Mouse (Mus musculus) liver, embryonic 14.5 days (tissue): Measurements from ENCODE around the gene Treh. TPM values are rescaled to one million over a fixed set of nuclear protein-coding genes. Genes with fewer than 3 reads are reported as not detected.
A peak's percentile ranks its signal among the peaks of the same experiment; 100 is the strongest.

ENCODE experiments used
- ATAC-seq: fragments of 200-750 bp; cut with Nextera tagmentation; 2 replicates; pipeline ENCODE4 v1.8.0; 2017; ENCODE audit warnings: moderate number of reproducible peaks, mild to moderate bottlenecking, moderate library complexity; ENCODE audit not compliant: insufficient read depth
- DNase-seq, 3 experiments: peaks; one replicate each; pipeline ENCODE4 v3.0.0-alpha.2; 2012 to 2013; ENCODE audit warnings: low read depth in 3 of 3, low spot score in 3 of 3
- H3K27ac ChIP-seq: fragments of 300-500 bp; sonication (generic); 2 replicates; pipeline ENCODE4 v1.5.1; 2014; ENCODE audit warnings: moderate library complexity, mild to moderate bottlenecking, control low read depth, inconsistent platforms
- H3K27me3 ChIP-seq: fragments of 300-500 bp; sonication (generic); 2 replicates; pipeline ENCODE4 v1.6.1; 2014; ENCODE audit warnings: mild to moderate bottlenecking, low read length, moderate library complexity; ENCODE audit not compliant: control insufficient read depth, insufficient read depth
- H3K36me3 ChIP-seq: fragments of 300-500 bp; sonication (generic); replicated peaks from 2 replicates; pipeline ENCODE4 v1.6.1; 2014; ENCODE audit warnings: low read depth; ENCODE audit not compliant: control insufficient read depth, insufficient read depth
- H3K4me1 ChIP-seq, 2 experiments: fragments of 200-500 bp in 1 of 2; fragments of 300-500 bp in 1 of 2; sonication (generic) in 1 of 2; replicated peaks; 2 replicates each; pipeline ENCODE4 v1.6.1; 2012 to 2014; ENCODE audit warnings: antibody characterized with exemption in 1 of 2, inconsistent platforms in 1 of 2, low read length in 1 of 2; ENCODE audit not compliant: control insufficient read depth in 2 of 2, insufficient read depth in 2 of 2
- H3K4me2 ChIP-seq: fragments of 300-500 bp; sonication (generic); 2 replicates; pipeline ENCODE4 v1.6.1; 2014; ENCODE audit warnings: low read depth, mild to moderate bottlenecking, control low read depth, moderate library complexity
- H3K4me3 ChIP-seq, 2 experiments: fragments of 200-500 bp in 1 of 2; fragments of 300-500 bp in 1 of 2; sonication (generic) in 1 of 2; 2 replicates each; pipeline ENCODE4 v1.5.1; 2012 to 2014; ENCODE audit warnings: low read depth in 2 of 2, low read length in 2 of 2, mild to moderate bottlenecking in 2 of 2, control low read depth in 1 of 2, inconsistent platforms in 1 of 2, moderate library complexity in 1 of 2; ENCODE audit not compliant: insufficient read depth in 1 of 2
- H3K9ac ChIP-seq: fragments of 300-500 bp; sonication (generic); replicated peaks from 2 replicates; pipeline ENCODE4 v1.6.1; 2014; ENCODE audit warnings: mild to moderate bottlenecking, control low read depth, moderate library complexity
- H3K9me3 ChIP-seq: fragments of 300-500 bp; sonication (generic); 2 replicates; pipeline ENCODE4 v1.6.1; 2016; ENCODE audit warnings: low read length, mixed read lengths; ENCODE audit not compliant: control insufficient read depth
- CTCF ChIP-seq: IDR thresholded peaks from 2 replicates; pipeline ENCODE4 v1.5.1; 2016; ENCODE audit warnings: antibody characterized with exemption, low read depth, control low read depth
- EP300 ChIP-seq: IDR thresholded peaks from 2 replicates; pipeline ENCODE4 v1.6.1; 2016; ENCODE audit warnings: antibody characterized with exemption, low read depth
- WGBS: fragments of 180-500 bp; shearing (Covaris S2); extraction: QIAGEN DNeasy Blood & Tissue Kit; methylation state at CpG from one replicate; pipeline ENCODE4 v1.1.7; 2014; ENCODE audit not compliant: insufficient replicate concordance; 5-methylcytosine and 5-hydroxymethylcytosine counted together
- polyA plus RNA-seq, 2 experiments: library from polyadenylated mRNA; depleted of rRNA in 1 of 2; stranded (reverse) in 1 of 2; unstranded in 1 of 2; fragments of >200 nt; fragmentation: Nextera tagmentation in 1 of 2; extraction: Ambion mirVana in 1 of 2; gene quantifications; 2 replicates each; pipeline versions ENCODE4 v1.2.1 to v1.2.3; 2012 to 2014

Treh gene
- polyA plus RNA-seq, 2 experiments = not detected

- Histone ChIP-seq H3K4me2 (peak overlapping the region; percentile 55), H3K36me3 (no peaks in the 10 kb centered on the region), H3K9me3 (no peaks in the 10 kb centered on the region), H3K9ac (no peak overlapping the region), H3K27me3 (peaks cover 29% of the 10 kb centered on the region), H3K4me1 (peaks cover 6 to 11% of the 10 kb centered on the region in 2 experiments; a peak in 3 of 4 replicates), H3K27ac (no peak overlapping the region), H3K4me3 (peak overlapping the region; percentile 30 to 50)
- no peak for TF ChIP-seq EP300
- TF ChIP-seq CTCF = no peak
- ATAC-seq (no peak), DNase-seq (no peak)
- under 1% methylated on average over 76 of the region's 79 CpGs for WGBS
Observed at GRCm38 (mm10) chr9:44733671-44734523, 60.9 kb downstream of the Treh start.

DNA sequence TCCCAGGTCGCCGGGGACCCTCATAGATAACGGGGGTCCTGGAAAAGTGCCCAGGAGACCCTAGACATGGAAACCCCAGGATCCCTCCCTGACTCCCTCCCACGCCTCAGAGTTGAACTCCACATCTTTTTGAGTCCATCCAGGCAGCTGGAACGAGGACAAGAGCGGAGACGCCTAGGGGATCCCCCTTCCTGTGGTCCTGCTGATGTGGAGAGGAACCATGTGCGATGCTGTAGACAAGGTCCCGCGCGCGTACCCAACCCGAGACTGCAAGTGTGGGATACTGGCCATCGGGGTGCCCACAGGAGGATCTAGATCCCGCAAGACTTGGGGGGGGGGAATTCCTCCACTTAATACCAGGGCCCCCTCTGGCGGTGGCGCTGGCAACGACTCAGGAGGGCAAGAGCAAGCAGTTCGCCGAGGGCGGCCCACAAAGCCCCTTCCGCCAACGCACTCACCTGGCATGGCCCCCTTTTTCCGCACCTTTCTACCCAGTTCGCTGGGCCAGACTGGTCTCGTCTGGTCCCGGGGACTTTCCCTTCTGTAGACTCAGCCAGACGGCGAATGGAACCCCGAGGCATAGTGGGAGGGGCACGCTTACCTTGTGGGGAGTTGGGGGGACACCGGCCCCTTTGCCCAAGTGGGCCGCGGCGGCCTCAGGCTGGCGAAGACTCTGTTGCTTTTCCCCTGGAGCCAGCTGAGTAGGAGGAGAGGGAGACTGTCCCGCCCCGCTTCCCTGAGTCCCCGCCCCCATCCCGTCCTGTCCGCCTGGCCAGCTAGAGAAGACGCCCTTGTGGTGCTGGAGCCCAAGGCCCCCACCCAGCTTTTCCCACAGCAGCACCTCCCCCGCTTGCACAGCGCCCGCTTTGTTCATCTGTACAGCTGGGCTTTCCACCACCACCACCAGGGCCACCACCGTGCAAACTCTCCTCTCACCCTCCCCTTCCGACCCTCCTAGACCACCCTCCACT is 61.8 kb downstream of the Treh start, which contains the start of gene Phldb1:
Gene Phldb1, minus strand, starts transcription at position 675 of the 971 bp plus-strand sequence.
- no peak within 1 kb of the TSS for H3K9ac ChIP-seq
- H3K4me1 ChIP-seq = peaks cover 6 to 11% of the 10 kb centered on the region in 2 experiments; a peak in 3 of 4 replicates
- H3K4me2 ChIP-seq = peak within 1 kb of the TSS; percentile 55
- ATAC-seq = peak; percentile 51
- TF ChIP-seq CTCF (peak; percentile 64), EP300 (no peak)
- H3K36me3 ChIP-seq = no peaks in the 10 kb centered on the region
- DNase-seq = no peak
- WGBS = 4% methylated on average over 47 of the region's 47 CpGs
- H3K27ac ChIP-seq = no peak within 1 kb of the TSS
- peaks cover 29% of the 10 kb centered on the region for H3K27me3 ChIP-seq
- H3K4me3 ChIP-seq = peak within 1 kb of the TSS; percentile 30 to 50
- H3K9me3 ChIP-seq = no peaks in the 10 kb centered on the region

GRCm38 (mm10) chr9:44735886-44736285 is 62.9 kb downstream of the Treh start:
- Histone ChIP-seq H3K4me1 (peaks cover 6 to 11% of the 10 kb centered on the region in 2 experiments; a peak in 3 of 4 replicates), H3K27ac (no peak overlapping the region), H3K36me3 (no peaks in the 10 kb centered on the region), H3K27me3 (peaks cover 29% of the 10 kb centered on the region), H3K9ac (no peak overlapping the region), H3K4me3 (no peak overlapping the region), H3K4me2 (no peak overlapping the region), H3K9me3 (no peaks in the 10 kb centered on the region)
- DNase-seq = no peak
- ATAC-seq = no peak
- no peak for TF ChIP-seq CTCF
- no peak for TF ChIP-seq EP300
- 66% methylated on average over 6 of the region's 6 CpGs for WGBS

Other genes with a start within 250 kb of the Treh start
- gene Foxr1, start 232.1 kb upstream of the Treh start, polyA plus RNA-seq (2012; rRNA removed) = not detected in 2 replicates
- not detected in 2 replicates for gene Foxr1, start 232.1 kb upstream of the Treh start, polyA plus RNA-seq (2014; fragmentation: Nextera tagmentation; extraction: Ambion mirVana)
- 0.04 TPM in 1 of 2 replicates, not detected in the other for gene Upk2, start 218.3 kb upstream of the Treh start, polyA plus RNA-seq (2012; rRNA removed)
- not detected in 2 replicates for gene Upk2, start 218.3 kb upstream of the Treh start, polyA plus RNA-seq (2014; fragmentation: Nextera tagmentation; extraction: Ambion mirVana)
- gene Bcl9l, start 190.4 kb upstream of the Treh start, polyA plus RNA-seq (2012; rRNA removed) = 1.6 and 1.9 TPM in 2 replicates
- gene Bcl9l, start 190.4 kb upstream of the Treh start, polyA plus RNA-seq (2014; fragmentation: Nextera tagmentation; extraction: Ambion mirVana) = 1.0 and 1.5 TPM in 2 replicates
- 0.03 TPM in 2 replicates for gene Cxcr5, start 111.4 kb upstream of the Treh start, polyA plus RNA-seq (2012; rRNA removed)
- not detected in 2 replicates for gene Cxcr5, start 111.4 kb upstream of the Treh start, polyA plus RNA-seq (2014; fragmentation: Nextera tagmentation; extraction: Ambion mirVana)
- 6.4 and 9.4 TPM in 2 replicates for gene Ddx6, start 68.3 kb upstream of the Treh start, polyA plus RNA-seq (2012; rRNA removed)
- gene Ddx6, start 68.3 kb upstream of the Treh start, polyA plus RNA-seq (2014; fragmentation: Nextera tagmentation; extraction: Ambion mirVana) = 4.4 and 4.9 TPM in 2 replicates
- 2.6 and 2.7 TPM in 2 replicates for gene Phldb1, start 62.0 kb downstream of the Treh start, polyA plus RNA-seq (2012; rRNA removed)
- 1.6 and 2.3 TPM in 2 replicates for gene Phldb1, start 62.0 kb downstream of the Treh start, polyA plus RNA-seq (2014; fragmentation: Nextera tagmentation; extraction: Ambion mirVana)
- gene Arcn1, start 94.6 kb downstream of the Treh start, polyA plus RNA-seq (2012; rRNA removed) = 26.6 and 33.5 TPM in 2 replicates
- 84.1 and 88.5 TPM in 2 replicates for gene Arcn1, start 94.6 kb downstream of the Treh start, polyA plus RNA-seq (2014; fragmentation: Nextera tagmentation; extraction: Ambion mirVana)
- 8.8 and 11.3 TPM in 2 replicates for gene Ift46, start 94.7 kb downstream of the Treh start, polyA plus RNA-seq (2012; rRNA removed)
- 16.0 and 17.3 TPM in 2 replicates for gene Ift46, start 94.7 kb downstream of the Treh start, polyA plus RNA-seq (2014; fragmentation: Nextera tagmentation; extraction: Ambion mirVana)
- gene Tmem25, start 126.1 kb downstream of the Treh start, polyA plus RNA-seq (2012; rRNA removed) = 3.6 and 4.9 TPM in 2 replicates
- gene Tmem25, start 126.1 kb downstream of the Treh start, polyA plus RNA-seq (2014; fragmentation: Nextera tagmentation; extraction: Ambion mirVana) = 1.3 and 1.9 TPM in 2 replicates
- 40.4 and 43.5 TPM in 2 replicates for gene Ttc36, start 129.8 kb downstream of the Treh start, polyA plus RNA-seq (2012; rRNA removed)
- 72.0 and 77.4 TPM in 2 replicates for gene Ttc36, start 129.8 kb downstream of the Treh start, polyA plus RNA-seq (2014; fragmentation: Nextera tagmentation; extraction: Ambion mirVana)
- gene Kmt2a, start 208.1 kb downstream of the Treh start, polyA plus RNA-seq (2012; rRNA removed) = 2.3 and 3.0 TPM in 2 replicates
- gene Kmt2a, start 208.1 kb downstream of the Treh start, polyA plus RNA-seq (2014; fragmentation: Nextera tagmentation; extraction: Ambion mirVana) = 2.3 TPM in 2 replicates
- gene Atp5l, start 247.5 kb downstream of the Treh start, polyA plus RNA-seq (2012; rRNA removed) = 261 and 418 TPM in 2 replicates
- gene Atp5l, start 247.5 kb downstream of the Treh start, polyA plus RNA-seq (2014; fragmentation: Nextera tagmentation; extraction: Ambion mirVana) = 577 and 630 TPM in 2 replicates